Mouse (Mus musculus) naive thymus-derived CD4-positive, alpha-beta T cell, adult 2 months (primary cell): Measurements from ENCODE around the gene Filip1l.
"Not testable (repeated sequence)": the region's sequence is repeated elsewhere in the genome, so short reads cannot be mapped to it uniquely, and the experiment has no call there.

ENCODE experiments used
- DNase-seq: peaks from one replicate; pipeline ENCODE4 v3.0.0-alpha.2; 2011; ENCODE audit warnings: low read depth

The Filip1l gene

GRCm38 (mm10) chr16:57353932-57354331, 1.0 kb downstream of the Filip1l start:
- no peak for DNase-seq

GRCm38 (mm10) chr16:57356454-57356853, 3.6 kb downstream of the Filip1l start:
- DNase-seq = no peak

DNA sequence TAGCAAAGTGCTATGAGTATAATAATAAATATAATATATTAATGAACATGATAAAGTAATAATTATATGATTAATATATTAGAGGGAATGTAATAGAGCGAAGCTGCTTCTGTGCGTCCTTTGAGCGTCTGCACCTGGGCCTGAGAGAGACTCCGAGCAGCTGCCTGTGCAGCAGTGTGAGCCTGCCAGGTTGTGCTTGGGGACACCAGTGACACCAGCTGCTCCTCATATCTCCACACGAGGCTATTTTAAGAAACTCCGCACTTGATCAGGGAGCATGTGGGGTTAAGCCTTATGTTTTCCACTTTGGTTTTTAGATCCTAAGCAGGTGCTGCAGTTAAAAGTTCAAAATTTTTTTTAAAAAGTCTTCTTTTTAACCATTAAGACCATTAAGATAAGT, 4.1 kb downstream of the Filip1l start:
- no peak for DNase-seq

GRCm38 (mm10) chr16:57359251-57359650, 6.4 kb downstream of the Filip1l start:
- no peak for DNase-seq

DNA sequence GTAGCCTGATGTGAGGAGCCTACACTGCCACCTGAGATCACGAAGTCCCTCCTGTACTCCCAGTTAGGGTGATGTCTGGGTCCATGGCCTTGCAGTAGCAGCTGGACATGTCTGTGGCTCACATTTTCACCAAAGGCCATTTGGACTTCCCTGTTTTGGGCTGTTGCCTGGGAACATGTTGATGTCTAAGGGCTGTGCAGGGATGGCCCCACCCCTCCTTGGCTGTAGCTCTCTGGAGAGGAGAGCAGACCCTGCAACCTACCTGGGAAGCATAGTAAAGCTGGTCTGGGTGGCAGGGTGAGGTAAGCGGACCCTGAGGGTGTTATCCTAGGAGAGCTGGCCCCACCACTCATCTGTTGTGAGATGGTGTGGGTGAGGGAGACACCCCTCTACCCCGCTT, 7.9 kb downstream of the Filip1l start:
- no peak for DNase-seq

GRCm38 (mm10) chr16:57362679-57363401, 9.9 kb downstream of the Filip1l start:
- peak; percentile 5 for DNase-seq

DNA sequence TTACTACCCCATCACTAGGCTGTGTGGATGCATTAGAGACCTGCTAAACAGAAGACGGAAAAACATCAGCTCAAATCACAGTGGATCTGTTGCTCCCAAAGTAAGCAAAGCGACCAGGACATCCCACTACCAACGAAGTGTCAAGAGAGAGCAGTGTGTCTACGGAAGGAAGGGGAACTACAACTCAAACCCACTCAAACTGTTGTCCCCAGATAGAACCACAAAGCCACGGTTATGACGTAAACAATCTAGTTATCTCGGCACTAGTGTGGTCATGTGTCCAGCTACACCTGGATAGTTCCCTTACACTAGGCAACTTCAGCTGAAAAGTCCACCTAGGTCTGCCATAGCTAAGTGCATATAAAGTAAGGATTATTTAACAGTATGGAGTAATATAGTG, 11.6 kb downstream of the Filip1l start:
- DNase-seq = no peak

- no peak for DNase-seq
Measured at GRCm38 (mm10) chr16:57366141-57366540, 13.2 kb downstream of the Filip1l start.

DNA sequence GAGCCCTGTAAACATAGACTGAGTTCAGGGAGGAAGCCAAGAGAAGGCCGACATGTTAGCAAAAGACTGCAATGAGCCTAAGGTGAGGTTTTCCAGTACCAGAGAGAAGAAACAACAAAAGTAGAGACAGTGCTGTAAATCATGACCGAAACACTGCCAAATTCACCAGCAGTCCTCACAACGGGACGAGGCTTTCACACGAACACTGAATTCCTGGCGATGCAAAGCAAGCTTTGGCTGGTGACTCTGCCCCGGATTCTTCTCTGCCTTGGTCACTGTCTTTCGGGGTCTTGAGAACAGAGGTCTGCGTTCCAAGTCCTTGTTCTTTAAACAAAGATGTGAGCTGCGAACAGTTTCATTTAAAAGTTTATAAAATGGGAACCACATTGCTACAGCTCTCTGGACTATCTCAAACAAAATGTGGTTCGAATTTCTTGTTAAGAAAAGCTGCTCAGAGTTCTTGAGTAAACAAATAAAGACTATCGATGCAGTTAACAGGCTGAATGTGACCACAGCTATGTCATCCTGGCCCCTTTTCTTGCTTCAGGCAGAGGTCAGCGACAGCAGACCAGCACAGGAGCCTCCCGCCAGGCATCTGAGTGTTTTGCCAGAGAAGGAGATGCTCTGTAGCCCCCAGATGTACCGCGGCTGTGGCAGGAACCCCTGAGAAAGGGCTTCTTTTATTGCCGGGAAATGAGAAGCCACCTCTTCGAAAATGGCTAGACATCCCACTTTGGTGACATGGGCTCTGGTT, 14.2 kb downstream of the Filip1l start:
- no peak for DNase-seq

GRCm38 (mm10) chr16:57369846-57370496, 17.1 kb downstream of the Filip1l start:
- no peak for DNase-seq

GRCm38 (mm10) chr16:57372156-57372555, 19.3 kb downstream of the Filip1l start:
- DNase-seq = no peak

GRCm38 (mm10) chr16:57375248-57375837, 22.4 kb downstream of the Filip1l start:
- no peak for DNase-seq

DNA sequence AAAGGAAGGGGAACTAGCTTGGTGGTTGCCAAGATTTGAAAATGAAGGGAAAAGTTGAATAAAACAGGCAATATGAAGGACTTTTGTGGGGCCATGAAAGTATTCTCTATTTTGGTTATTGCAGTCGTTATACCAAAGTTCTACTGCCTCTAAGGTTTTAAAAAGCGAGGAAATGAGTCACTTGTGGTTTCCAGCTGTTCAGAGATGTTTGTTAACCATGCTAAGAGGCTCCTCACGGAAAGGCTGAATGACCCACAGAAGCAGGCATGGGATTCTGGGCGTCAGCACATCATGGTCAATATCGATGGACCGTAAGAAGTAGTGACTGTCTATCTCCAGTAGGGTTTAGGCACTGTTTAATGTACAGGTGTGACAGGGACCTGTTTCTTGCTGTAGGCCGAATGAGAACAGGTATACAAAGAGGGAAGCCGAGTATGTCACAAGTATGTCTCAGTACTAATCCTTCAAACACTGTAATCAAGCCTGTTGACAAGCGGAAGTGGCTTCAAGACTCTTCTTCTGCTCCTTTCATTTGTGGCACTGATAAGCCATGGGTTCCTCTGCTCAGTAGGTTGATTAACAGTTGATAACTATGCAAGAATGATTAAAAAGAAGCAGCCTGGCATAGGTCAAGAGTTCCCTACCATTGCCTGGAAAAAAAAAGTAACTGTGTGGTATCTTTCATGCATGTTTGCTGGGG, 25.9 kb downstream of the Filip1l start:
- no peak for DNase-seq

GRCm38 (mm10) chr16:57383266-57383971, 30.5 kb downstream of the Filip1l start:
- DNase-seq = no peak

DNA sequence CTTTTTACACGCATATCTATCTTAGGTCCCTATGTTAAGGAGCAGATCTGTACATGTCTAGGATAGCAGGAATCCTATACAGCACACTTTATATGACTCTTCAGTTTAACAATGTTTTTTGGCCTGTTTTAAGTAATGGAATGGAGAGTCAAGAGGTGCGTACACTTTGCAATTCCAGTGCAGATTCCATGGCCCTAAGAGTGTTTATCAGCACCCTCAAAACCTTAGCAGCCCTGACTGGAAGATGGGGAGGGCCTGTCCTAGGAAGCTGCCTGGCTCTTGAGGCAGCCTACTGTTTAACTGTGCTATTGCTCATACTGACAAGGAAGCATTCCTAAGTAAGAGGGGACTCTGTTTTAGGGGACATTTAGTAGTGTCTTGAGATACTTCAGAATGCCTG, 31.4 kb downstream of the Filip1l start:
- DNase-seq = no peak

DNA sequence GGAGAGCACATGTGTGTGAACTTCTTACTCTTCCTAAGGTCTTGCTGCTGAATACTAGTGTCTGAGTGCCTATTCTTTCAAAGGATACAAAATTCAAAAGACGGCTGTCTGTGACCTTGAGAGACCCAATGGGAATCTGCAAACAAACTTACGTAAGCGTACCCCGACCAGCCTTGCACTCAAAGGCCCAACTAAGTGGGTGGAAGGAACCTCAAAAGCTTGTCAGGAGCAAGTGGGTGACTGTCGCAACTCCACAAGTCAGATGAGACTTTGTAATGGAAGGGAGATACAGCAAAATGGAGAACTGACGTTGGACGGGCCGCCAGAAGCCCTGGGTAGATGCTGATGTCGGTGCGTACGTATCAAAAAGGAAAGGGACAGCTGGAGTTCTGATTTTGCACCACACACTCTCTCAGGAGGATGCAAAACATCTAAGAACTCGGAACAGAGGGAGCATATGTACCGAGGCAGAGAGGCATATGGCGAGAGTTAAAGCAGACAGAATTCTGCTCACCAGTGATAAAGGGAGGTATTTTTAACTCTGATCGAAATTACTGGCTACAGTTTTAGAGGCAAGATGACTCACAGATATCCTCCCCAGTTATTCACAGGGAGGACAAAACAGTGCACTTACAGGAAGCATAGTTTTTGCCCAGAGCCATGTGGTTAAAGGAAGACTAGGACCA, 36.8 kb downstream of the Filip1l start:
- DNase-seq = no peak

GRCm38 (mm10) chr16:57391171-57391570, 38.3 kb downstream of the Filip1l start:
- not testable (repeated sequence) for DNase-seq

DNA sequence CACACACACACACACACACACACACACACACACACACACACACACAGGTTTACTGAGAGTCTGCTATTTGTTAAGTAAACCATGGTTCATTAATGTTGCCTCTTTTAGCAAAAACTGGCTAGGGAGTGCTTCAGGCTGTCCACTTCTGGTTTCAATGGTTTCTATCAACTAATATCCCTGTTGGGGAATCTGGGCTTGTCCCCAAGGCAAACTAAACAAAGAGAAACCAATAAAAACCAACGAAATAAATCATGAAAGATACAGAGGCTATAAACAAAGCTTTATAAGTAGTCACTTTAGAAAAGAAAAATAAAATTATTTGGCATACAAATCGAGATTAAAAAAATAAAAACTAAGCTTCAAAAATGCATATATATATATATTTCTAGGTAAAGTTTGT, 39.6 kb downstream of the Filip1l start:
- no peak for DNase-seq

DNA sequence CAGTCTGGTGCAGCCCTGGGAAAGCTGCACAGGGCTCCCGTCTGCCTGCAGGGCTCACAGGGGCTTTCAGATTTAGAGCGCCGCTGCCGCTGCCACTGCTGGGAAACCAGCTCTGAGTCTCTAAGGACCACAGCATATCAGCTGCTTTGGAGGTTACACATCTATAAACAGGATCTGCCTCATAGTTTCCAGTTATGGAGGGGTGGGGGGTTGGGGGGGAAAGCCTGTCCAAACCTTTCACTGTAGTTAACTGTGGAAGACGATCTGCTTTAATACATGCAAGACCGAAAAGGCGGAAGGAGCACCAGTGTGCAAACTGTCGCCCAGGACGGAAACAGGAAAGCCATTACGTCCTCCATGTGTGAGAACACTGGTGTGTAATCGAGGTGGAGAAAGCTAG, 40.3 kb downstream of the Filip1l start:
- DNase-seq = no peak

GRCm38 (mm10) chr16:57396249-57396648, 43.4 kb downstream of the Filip1l start:
- DNase-seq = no peak

GRCm38 (mm10) chr16:57397845-57398244, 45.0 kb downstream of the Filip1l start:
- DNase-seq = no peak
